8 mouse cellular contexts compared by ENCODE assay signal in genomic region chr6:90463890-90464421, GRCm38 (mm10). TPM values are rescaled to one million over a fixed set of nuclear protein-coding genes. Genes with fewer than 3 reads are reported as not detected.
DNase-seq lines count a peak whose midpoint lies in the region; ATAC-seq lines count a peak whose summit lies in the region.

No protein-coding gene starts in this region.

- no peaks in the 10 kb centered on the region; the same call in 1 of the 2 replicates for H3K36me3 ChIP-seq in hindbrain, embryonic 13.5 days

- no peak for ATAC-seq in hindbrain, embryonic 13.5 days (ENCODE audit: low FRiP score)

- peaks cover 54% of the 10 kb centered on the region for H3K27me3 ChIP-seq in hindbrain, embryonic 13.5 days

- peak; percentile 95 for DNase-seq in heart, adult 11 months
- no peak for DNase-seq in heart, adult 9 months (ENCODE audit: low spot score in 2 of 2)
- DNase-seq in ZHBTc4 (ENCODE audit: low read depth, low spot score), result peak; percentile 56
- DNase-seq in lung, postnatal 36 days, result peak; percentile 34
- no peak for DNase-seq in urinary bladder, postnatal 14 days (ENCODE audit: low spot score)
- DNase-seq in left cerebral cortex, postnatal 10 days (ENCODE audit: extremely low spot score in 1 of 2, low spot score in 2 of 2), result no peak
- DNase-seq in yolk sac, embryonic 10.5 days (ENCODE audit: low spot score), result no peak

- H3K9ac ChIP-seq in hindbrain, embryonic 13.5 days, result peak overlapping the region; percentile 84

- H3K4me3 ChIP-seq in hindbrain, embryonic 13.5 days, result peak overlapping the region; percentile 71

- no peak overlapping the region for H3K27ac ChIP-seq in hindbrain, embryonic 13.5 days

- peaks cover 21% of the 10 kb centered on the region for H3K4me1 ChIP-seq in hindbrain, embryonic 13.5 days (replicated peaks)

- WGBS in hindbrain, embryonic 13.5 days, result 37% methylated on average over 7 of the region's 7 CpGs

- intact Hi-C loops in left cerebral cortex, postnatal 10 days (cut with DNase I), result no loop called here

- H3K9me3 ChIP-seq in hindbrain, embryonic 13.5 days, result no peaks in the 10 kb centered on the region

- H3K4me2 ChIP-seq in hindbrain, embryonic 13.5 days, result peak overlapping the region; percentile 100

RNA-seq across cellular contexts. Expression of gene Klf15, which starts 1.6 kb away (rescaled TPM):
- 10.2 and 10.5 TPM in 2 replicates for polyA plus RNA-seq in hindbrain, embryonic 13.5 days (2015; fragmentation: Nextera tagmentation; extraction: Ambion mirVana)
- 10 to 100 TPM; 12.9 to 22.0 TPM for total RNA-seq in left cerebral cortex, postnatal 10 days (2021)

RNA-seq across cellular contexts. Expression of gene Aldh1l1, which starts 22.3 kb away (rescaled TPM):
- 44.8 and 45.3 TPM in 2 replicates for polyA plus RNA-seq in hindbrain, embryonic 13.5 days (2015; fragmentation: Nextera tagmentation; extraction: Ambion mirVana)
- total RNA-seq in left cerebral cortex, postnatal 10 days (2021), result 10 to 100 TPM; 44.5 to 57.4 TPM

RNA-seq across cellular contexts. Expression of gene Cfap100, which starts 35.4 kb away (rescaled TPM):
- 6.7 and 6.9 TPM in 2 replicates for polyA plus RNA-seq in hindbrain, embryonic 13.5 days (2015; fragmentation: Nextera tagmentation; extraction: Ambion mirVana)
- total RNA-seq in left cerebral cortex, postnatal 10 days (2021), result 1 to 10 TPM; 4.9 to 6.5 TPM

Comparison
In these comparisons a context has a peak if more than half of its experiments do, and no peak if none do; other contexts are left out.
1. DNase-seq: peak in heart, adult 11 months (single experiment), ZHBTc4 (single experiment) and lung, postnatal 36 days (single experiment); none in heart, adult 9 months (0 of 2), urinary bladder, postnatal 14 days (single experiment), left cerebral cortex, postnatal 10 days (0 of 2) and yolk sac, embryonic 10.5 days (single experiment).